Mouse (Mus musculus) megakaryocyte, embryonic 14.5 days (primary cell): ENCODE measurements around the gene Gm614. TPM values are rescaled to one million over a fixed set of nuclear protein-coding genes. Genes with fewer than 3 reads are reported as not detected.

Experiments
- H3K27me3 ChIP-seq: replicated peaks from 2 replicates; pipeline ENCODE3; 2012; ENCODE audit warnings: inconsistent platforms
- H3K36me3 ChIP-seq: replicated peaks from 2 replicates; pipeline ENCODE3; 2012; ENCODE audit warnings: low read length, inconsistent platforms, mixed read lengths
- H3K4me1 ChIP-seq: 2 replicates; pipeline ENCODE4 v1.6.1; 2012; ENCODE audit warnings: inconsistent platforms
- H3K4me3 ChIP-seq: replicated peaks from 2 replicates; pipeline ENCODE3; 2012; ENCODE audit warnings: moderate library complexity, mild to moderate bottlenecking, inconsistent platforms
- H3K9me3 ChIP-seq: 2 replicates; pipeline ENCODE4 v1.6.1; 2012; ENCODE audit warnings: inconsistent platforms
- FLI1 ChIP-seq: IDR thresholded peaks from 2 replicates; pipeline ENCODE4 v1.6.1; 2012; ENCODE audit warnings: low read length, inconsistent platforms, mixed read lengths
- GATA1 ChIP-seq: IDR thresholded peaks from 3 replicates; pipeline ENCODE4 v1.6.1; 2012; ENCODE audit warnings: mixed read lengths, low read length, inconsistent platforms, borderline replicate concordance
- polyA plus RNA-seq: library from polyadenylated mRNA; stranded (reverse); fragments of >175 nt; gene quantifications from 2 replicates; pipeline ENCODE4 v1.2.3, GENCODE M21; 2012; ENCODE audit warnings: low replicate concordance; ENCODE audit not compliant: insufficient read depth

The Gm614 gene
- polyA plus RNA-seq, 1 experiment = not detected

GRCm38 (mm10) chrX:101287543-101287942 is 23.8 kb upstream of the Gm614 start:
- no peak for TF ChIP-seq GATA1
- peaks cover 99% of the 10 kb centered on the region for H3K36me3 ChIP-seq
- peaks cover 12% of the 10 kb centered on the region for H3K4me1 ChIP-seq
- no peak overlapping the region for H3K4me3 ChIP-seq
- peaks cover 44% of the 10 kb centered on the region for H3K27me3 ChIP-seq
- no peaks in the 10 kb centered on the region for H3K9me3 ChIP-seq

GRCm38 (mm10) chrX:101285953-101286670 is 22.3 kb upstream of the Gm614 start:
- no peak overlapping the region for H3K4me3 ChIP-seq
- no peak for TF ChIP-seq GATA1
- no peak for TF ChIP-seq FLI1
- H3K4me1 ChIP-seq = peaks cover 12% of the 10 kb centered on the region
- no peaks in the 10 kb centered on the region for H3K9me3 ChIP-seq
- peaks cover 50% of the 10 kb centered on the region for H3K27me3 ChIP-seq
- H3K36me3 ChIP-seq = peaks cover 99% of the 10 kb centered on the region

GRCm38 (mm10) chrX:101285534-101285933 is 21.7 kb upstream of the Gm614 start:
- Histone ChIP-seq H3K4me3 (no peak overlapping the region), H3K27me3 (peaks cover 50% of the 10 kb centered on the region), H3K36me3 (peaks cover 100% of the 10 kb centered on the region), H3K9me3 (no peaks in the 10 kb centered on the region), H3K4me1 (peaks cover 12% of the 10 kb centered on the region)
- TF ChIP-seq FLI1 (no peak), GATA1 (no peak)

GRCm38 (mm10) chrX:101282813-101283212 is 19.0 kb upstream of the Gm614 start:
- Histone ChIP-seq H3K36me3 (peaks cover 96% of the 10 kb centered on the region), H3K4me3 (no peak overlapping the region), H3K9me3 (no peaks in the 10 kb centered on the region), H3K27me3 (peaks cover 38% of the 10 kb centered on the region), H3K4me1 (peaks cover 5% of the 10 kb centered on the region)
- TF ChIP-seq GATA1 = no peak
- TF ChIP-seq FLI1 = no peak

GRCm38 (mm10) chrX:101273875-101274738 is 10.3 kb upstream of the Gm614 start, which contains the start of gene Med12:
Med12 (plus strand) TSS chrX:101274030.
- no peaks in the 10 kb centered on the region for H3K9me3 ChIP-seq
- peaks cover 20% of the 10 kb centered on the region for H3K27me3 ChIP-seq
- H3K4me1 ChIP-seq = peaks cover 10% of the 10 kb centered on the region
- TF ChIP-seq FLI1 = no peak
- TF ChIP-seq GATA1 = no peak
- H3K36me3 ChIP-seq = peaks cover 40% of the 10 kb centered on the region
- H3K4me3 ChIP-seq = peak within 1 kb of the TSS; percentile 89

GRCm38 (mm10) chrX:101273410-101273809 is 9.6 kb upstream of the Gm614 start:
- Histone ChIP-seq H3K27me3 (peaks cover 25% of the 10 kb centered on the region), H3K9me3 (no peaks in the 10 kb centered on the region), H3K36me3 (peaks cover 33% of the 10 kb centered on the region), H3K4me3 (peak overlapping the region; percentile 89), H3K4me1 (peaks cover 16% of the 10 kb centered on the region)
- TF ChIP-seq FLI1 = no peak
- TF ChIP-seq GATA1 = no peak

- Histone ChIP-seq H3K36me3 (peaks cover 18% of the 10 kb centered on the region), H3K9me3 (no peaks in the 10 kb centered on the region), H3K27me3 (peaks cover 35% of the 10 kb centered on the region), H3K4me3 (peak within 1 kb of the TSS; percentile 88), H3K4me1 (peaks cover 40% of the 10 kb centered on the region)
- TF ChIP-seq GATA1 (no peak), FLI1 (no peak)
Measured at GRCm38 (mm10) chrX:101268755-101269124, 4.9 kb upstream of the Gm614 start, which contains the start of gene Gm20489. Gm20489 (minus strand) TSS chrX:101269023.

GRCm38 (mm10) chrX:101268025-101268754 is 4.4 kb upstream of the Gm614 start, which contains the start of gene Il2rg:
Il2rg (minus strand) TSS chrX:101268255.
- Histone ChIP-seq H3K27me3 (peaks cover 36% of the 10 kb centered on the region), H3K9me3 (no peaks in the 10 kb centered on the region), H3K36me3 (peaks cover 22% of the 10 kb centered on the region), H3K4me1 (peaks cover 40% of the 10 kb centered on the region), H3K4me3 (peak within 1 kb of the TSS; percentile 88)
- TF ChIP-seq FLI1 = no peak
- TF ChIP-seq GATA1 = no peak

GRCm38 (mm10) chrX:101266631-101267030 is 2.8 kb upstream of the Gm614 start:
- peaks cover 40% of the 10 kb centered on the region for H3K4me1 ChIP-seq
- peak overlapping the region; percentile 59 for H3K4me3 ChIP-seq
- no peaks in the 10 kb centered on the region for H3K9me3 ChIP-seq
- TF ChIP-seq FLI1 (no peak), GATA1 (no peak)
- peaks cover 24% of the 10 kb centered on the region for H3K36me3 ChIP-seq
- peaks cover 33% of the 10 kb centered on the region for H3K27me3 ChIP-seq
